Mouse (Mus musculus) layer of hippocampus, adult 9-11 months (tissue): Measurements from ENCODE around the gene Mlh1.

ENCODE experiments used
- DNase-seq: peaks from one replicate; pipeline ENCODE4 v3.0.0; 2022

Mlh1 gene

GRCm38 (mm10) chr9:111271434-111272160 lies at the start of gene Mlh1, which contains the start of gene Epm2aip1:
TSS of gene Mlh1 (minus strand) at chr9:111271791.
TSS of gene Epm2aip1 (plus strand) at chr9:111271929.
- DNase-seq, result peak; percentile 99

- DNase-seq, result no peak
Observed at GRCm38 (mm10) chr9:111320912-111321311, 49.3 kb upstream of the Mlh1 start.

- peak; percentile 17 for DNase-seq
Observed at GRCm38 (mm10) chr9:111314219-111314618, 42.6 kb upstream of the Mlh1 start.

- no peak for DNase-seq
Observed at GRCm38 (mm10) chr9:111313793-111314192, 42.2 kb upstream of the Mlh1 start.

GRCm38 (mm10) chr9:111313299-111313698 lies 41.7 kb upstream of the Mlh1 start:
- DNase-seq, result peak; percentile 34

GRCm38 (mm10) chr9:111312442-111313141 lies 41.0 kb upstream of the Mlh1 start:
- no peak for DNase-seq

- no peak for DNase-seq
Observed at GRCm38 (mm10) chr9:111311843-111312441, 40.4 kb upstream of the Mlh1 start.

- peak; percentile 38 for DNase-seq
Observed at GRCm38 (mm10) chr9:111311031-111311842, 39.6 kb upstream of the Mlh1 start, which contains the start of gene Trank1. TSS of gene Trank1 (plus strand) at chr9:111311739.

- no peak for DNase-seq
Observed at GRCm38 (mm10) chr9:111306142-111306541, 34.6 kb upstream of the Mlh1 start.

- DNase-seq, result peak; percentile 65
Observed at GRCm38 (mm10) chr9:111304036-111304435, 32.4 kb upstream of the Mlh1 start.

- peak; percentile 66 for DNase-seq
Observed at GRCm38 (mm10) chr9:111302196-111302831, 30.7 kb upstream of the Mlh1 start.

GRCm38 (mm10) chr9:111298606-111299005 lies 27.0 kb upstream of the Mlh1 start:
- no peak for DNase-seq

- DNase-seq, result no peak
Observed at GRCm38 (mm10) chr9:111296433-111296832, 24.8 kb upstream of the Mlh1 start.

- DNase-seq, result no peak
Observed at GRCm38 (mm10) chr9:111295323-111295722, 23.7 kb upstream of the Mlh1 start.

GRCm38 (mm10) chr9:111294911-111295310 lies 23.3 kb upstream of the Mlh1 start:
- DNase-seq, result no peak

- no peak for DNase-seq
Observed at GRCm38 (mm10) chr9:111293234-111293633, 21.6 kb upstream of the Mlh1 start.

GRCm38 (mm10) chr9:111290539-111291100 lies 19.0 kb upstream of the Mlh1 start:
- DNase-seq, result no peak

- DNase-seq, result peak; percentile 88
Observed at GRCm38 (mm10) chr9:111289832-111290339, 18.3 kb upstream of the Mlh1 start.

- DNase-seq, result no peak
Observed at GRCm38 (mm10) chr9:111289294-111289831, 17.8 kb upstream of the Mlh1 start.

- no peak for DNase-seq
Observed at GRCm38 (mm10) chr9:111287956-111288355, 16.4 kb upstream of the Mlh1 start.

GRCm38 (mm10) chr9:111286468-111286867 lies 14.9 kb upstream of the Mlh1 start:
- no peak for DNase-seq
